Mouse (Mus musculus) left cerebral cortex, postnatal 4 days (tissue): ENCODE data around the gene Acyp1. TPM values are rescaled to one million over a fixed set of nuclear protein-coding genes. Genes with fewer than 3 reads are reported as not detected.
A peak's percentile ranks its signal among the peaks of the same experiment; 100 is the strongest.
"Not testable (repeated sequence)": the region's sequence is repeated elsewhere in the genome, so short reads cannot be mapped to it uniquely, and the experiment has no call there.

Source experiments
- DNase-seq: peaks from one replicate; pipeline ENCODE4 v3.0.0-alpha.2; 2022
- intact Hi-C: fragments of 180-260 bp; cut with DNase I; formaldehyde crosslinking; loops from one replicate; pipeline ENCODE4 v1.15.1; 2025
- total RNA-seq, 2 experiments: library from RNA; stranded (reverse); gene quantifications; 2 replicates each; pipeline ENCODE4 v1.2.3; 2021

Gene Acyp1
- total RNA-seq, 2 experiments from 2014 or later: 15.3 to 15.8 TPM

GRCm38 (mm10) chr12:85284996-85285395, 3.2 kb downstream of the Acyp1 start:
- intact Hi-C loops: loop anchor here (5.0 kb wide), 1 partner anchor 143 kb away; no protein-coding TSS in a partner anchor
- DNase-seq: no peak

DNA sequence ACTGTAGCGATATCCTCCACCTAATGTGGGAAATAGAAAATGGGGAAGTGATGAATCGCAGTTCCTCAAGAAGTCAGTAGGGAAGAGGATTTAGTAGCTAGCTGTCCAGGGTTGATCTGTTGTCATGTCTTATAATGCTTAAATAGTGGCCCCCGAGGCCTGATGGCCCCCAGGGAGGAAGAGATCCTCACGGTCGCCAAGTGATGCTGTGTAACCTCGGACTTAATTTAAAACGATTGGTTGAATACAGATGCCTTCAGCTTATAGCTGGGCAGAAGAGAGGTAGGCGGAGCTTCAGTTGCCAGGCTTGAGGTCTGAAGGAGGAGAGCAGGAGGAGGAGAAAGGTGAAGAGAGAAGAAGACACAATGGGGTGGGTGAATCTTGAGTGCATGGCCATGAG, 3.9 kb downstream of the Acyp1 start:
- DNase-seq: no peak
- intact Hi-C loops: no loop called here

GRCm38 (mm10) chr12:85281756-85282155, 6.5 kb downstream of the Acyp1 start:
- intact Hi-C loops, DNase-seq: not testable (repeated sequence)

DNA sequence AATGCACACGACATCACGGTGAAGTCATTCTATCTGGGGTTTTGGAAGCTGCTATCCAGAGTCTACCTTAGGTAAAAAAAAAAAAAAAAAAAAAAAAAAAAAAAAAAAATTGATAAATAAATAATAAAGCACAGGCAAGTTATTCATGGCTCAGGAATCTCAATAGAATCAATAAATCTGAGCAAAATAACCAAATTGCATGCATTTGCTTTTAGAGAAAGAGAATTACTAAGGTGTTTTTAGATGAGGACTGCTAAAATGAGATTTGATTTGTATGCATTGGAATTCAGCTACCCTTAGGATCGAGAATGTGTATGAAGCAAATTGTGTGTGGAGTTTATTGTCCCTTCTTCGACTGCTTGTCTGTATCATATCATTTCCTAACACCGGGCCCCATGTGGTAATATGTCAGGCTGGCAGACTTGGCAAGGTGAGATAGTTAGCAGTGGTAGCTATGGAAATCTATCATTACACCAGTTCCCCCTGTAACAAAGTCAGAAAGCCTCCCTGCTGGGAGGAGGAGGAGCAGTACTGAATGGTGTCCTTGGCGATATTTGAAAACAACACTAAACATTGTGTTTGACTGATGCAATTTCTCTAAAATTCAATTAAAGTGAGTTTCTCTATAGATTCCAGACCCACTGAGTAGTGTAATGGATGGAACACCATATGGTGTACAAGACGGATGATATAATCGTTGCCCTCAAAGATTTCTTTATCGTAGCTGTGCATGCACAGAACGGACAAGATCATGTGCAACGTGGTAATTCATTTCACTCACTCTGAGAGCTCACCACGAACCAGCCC, 7.2 kb downstream of the Acyp1 start:
- intact Hi-C loops: no loop called here
- DNase-seq: no peak

- DNase-seq: peak; percentile 96
- intact Hi-C loops: no loop called here
Observed at GRCm38 (mm10) chr12:85280105-85280844, 8.0 kb downstream of the Acyp1 start.

GRCm38 (mm10) chr12:85279396-85280080, 8.7 kb downstream of the Acyp1 start:
- no peak for DNase-seq
- intact Hi-C loops: no loop called here

DNA sequence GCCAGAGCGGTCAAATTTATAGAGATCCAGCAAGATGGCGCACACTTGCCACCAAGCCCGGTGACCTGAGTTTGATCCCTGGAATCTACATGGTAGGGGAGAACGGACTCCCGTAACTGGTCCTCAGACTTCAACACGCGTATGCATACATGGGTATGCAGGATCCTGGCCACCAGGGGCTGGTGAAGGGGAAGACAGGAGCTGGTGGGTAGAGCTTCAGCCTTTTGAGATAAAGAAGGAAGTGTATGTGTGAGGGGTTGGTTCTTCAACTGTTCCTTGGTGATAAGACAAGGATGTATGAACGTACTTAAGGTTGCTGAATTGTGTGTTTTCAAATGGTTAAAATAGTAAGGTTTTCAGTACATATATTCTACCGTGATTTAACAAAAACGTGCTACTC, 9.3 kb downstream of the Acyp1 start:
- intact Hi-C loops: no loop called here
- DNase-seq: no peak

GRCm38 (mm10) chr12:85276273-85276672, 12.0 kb downstream of the Acyp1 start:
- DNase-seq: no peak
- intact Hi-C loops: no loop called here

- DNase-seq: no peak
- intact Hi-C loops: no loop called here
Observed at GRCm38 (mm10) chr12:85273508-85273907, 14.7 kb downstream of the Acyp1 start.

DNA sequence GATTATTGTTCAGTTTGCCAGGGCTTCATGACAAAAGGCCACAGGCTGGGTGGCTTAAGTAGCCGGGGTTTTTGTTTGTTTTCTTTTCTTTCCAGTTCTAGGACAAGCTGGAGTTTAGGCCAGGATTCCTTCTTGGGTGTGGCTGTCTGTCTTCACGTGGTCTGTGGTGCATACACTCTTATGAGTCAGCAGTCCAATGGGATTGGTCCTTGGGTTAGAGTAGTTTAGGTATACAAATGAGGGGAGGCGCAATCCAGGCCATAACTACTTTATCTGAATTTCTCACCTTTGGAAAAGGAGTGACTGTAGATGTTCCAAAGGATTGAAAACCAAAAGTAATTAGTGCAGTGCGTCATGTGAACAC, 16.4 kb downstream of the Acyp1 start:
- no peak for DNase-seq
- intact Hi-C loops: no loop called here

DNA sequence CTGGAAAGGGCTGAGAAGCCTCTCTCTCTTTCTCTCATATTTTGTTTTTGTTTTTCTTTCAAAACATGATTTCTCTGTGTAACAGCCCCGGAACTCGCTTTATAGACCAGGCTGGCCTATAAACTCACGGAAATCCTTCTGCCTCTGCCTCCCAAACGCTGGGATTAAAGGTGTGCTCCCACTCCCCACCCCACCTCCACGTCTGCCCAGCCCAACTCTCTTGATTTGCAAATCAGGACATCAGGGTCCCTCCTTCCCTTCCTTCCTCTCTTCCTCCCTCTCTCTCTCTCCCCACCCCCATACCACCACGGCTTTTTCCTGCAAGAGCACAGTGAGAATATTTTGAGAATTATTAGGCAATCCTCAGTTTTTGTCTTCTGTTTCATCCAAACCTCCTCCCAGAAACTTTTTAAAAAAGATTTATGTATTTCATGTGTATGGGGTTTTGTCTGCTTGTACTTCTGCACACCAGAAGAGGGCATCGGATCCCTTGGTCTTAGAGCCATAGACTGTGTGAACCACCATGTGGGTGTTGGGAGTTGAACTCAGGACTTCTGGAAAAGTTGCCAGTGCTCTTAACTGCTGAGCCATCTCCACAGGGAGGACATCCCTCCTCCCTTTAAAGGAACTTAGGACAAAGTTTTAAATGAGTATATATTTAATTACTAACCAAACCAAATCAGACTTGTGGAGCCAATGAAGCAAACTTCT, 17.0 kb downstream of the Acyp1 start:
- DNase-seq: no peak
- intact Hi-C loops: no loop called here

- peak; percentile 85 for DNase-seq
- intact Hi-C loops: no loop called here
Observed at GRCm38 (mm10) chr12:85270319-85270718, 17.9 kb downstream of the Acyp1 start, which contains the start of gene Mlh3. Gene Mlh3, minus strand, starts transcription at chr12:85270599.

DNA sequence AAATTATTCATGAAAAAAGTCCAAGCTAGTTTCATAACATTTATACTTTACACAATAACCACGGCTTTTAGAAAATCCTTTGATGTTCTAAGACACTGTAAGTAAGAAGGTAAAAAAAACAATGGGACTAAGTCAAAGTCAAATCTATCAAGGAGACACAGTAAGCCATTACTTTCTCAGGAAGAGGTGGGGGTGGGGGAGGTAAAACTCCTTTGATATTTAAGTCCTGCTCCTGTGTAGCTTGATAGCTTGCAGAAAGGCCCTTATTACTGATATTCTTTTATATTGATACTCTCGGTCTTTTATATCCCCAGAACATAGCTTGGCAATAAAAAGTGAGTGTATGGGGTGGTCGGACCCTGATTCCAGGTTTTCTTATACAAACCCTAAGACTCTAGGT, 18.4 kb downstream of the Acyp1 start:
- intact Hi-C loops: no loop called here
- DNase-seq: no peak

DNA sequence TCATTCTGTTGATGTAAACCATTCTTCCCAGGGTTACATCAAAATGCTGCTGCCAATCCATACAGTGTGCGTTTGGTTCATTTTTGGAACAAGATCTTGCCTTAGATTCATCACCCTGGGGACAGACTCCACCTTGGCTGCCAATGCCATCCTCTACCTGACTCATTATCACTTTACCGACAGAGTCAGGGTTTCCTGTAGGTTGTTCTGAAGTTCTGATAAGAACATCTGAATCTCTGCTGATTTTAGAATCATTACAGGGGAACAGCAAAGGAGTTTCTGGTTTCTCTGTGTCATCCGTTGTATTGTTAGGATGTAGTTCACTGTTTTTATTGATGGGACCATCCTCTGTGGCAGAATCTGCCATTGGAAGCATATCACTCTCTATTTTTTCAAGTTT, 22.0 kb downstream of the Acyp1 start:
- intact Hi-C loops: no loop called here
- DNase-seq: no peak

GRCm38 (mm10) chr12:85264940-85265339, 23.3 kb downstream of the Acyp1 start:
- no peak for DNase-seq
- intact Hi-C loops: no loop called here

GRCm38 (mm10) chr12:85264531-85264930, 23.7 kb downstream of the Acyp1 start:
- intact Hi-C loops: no loop called here
- peak; percentile 53 for DNase-seq

DNA sequence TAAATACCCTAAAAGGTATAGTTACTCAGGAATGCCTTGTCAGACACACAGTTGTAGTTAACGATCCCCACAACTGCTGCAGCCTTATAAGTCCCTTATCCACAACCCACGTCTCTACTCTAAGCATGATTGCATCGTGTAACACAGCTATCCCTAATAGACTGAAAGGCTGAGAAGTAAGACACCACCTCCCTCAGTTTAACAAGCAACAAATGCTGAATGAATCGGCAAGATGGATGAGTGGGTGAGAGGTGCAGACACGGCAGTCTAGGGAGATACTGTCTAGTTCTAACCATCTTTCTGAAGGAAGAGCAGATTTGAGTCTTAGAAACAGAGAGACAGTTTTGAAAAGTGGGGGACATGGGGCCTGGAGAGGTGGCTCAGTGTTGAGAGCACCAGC, 25.0 kb downstream of the Acyp1 start:
- DNase-seq: no peak
- intact Hi-C loops: no loop called here

DNA sequence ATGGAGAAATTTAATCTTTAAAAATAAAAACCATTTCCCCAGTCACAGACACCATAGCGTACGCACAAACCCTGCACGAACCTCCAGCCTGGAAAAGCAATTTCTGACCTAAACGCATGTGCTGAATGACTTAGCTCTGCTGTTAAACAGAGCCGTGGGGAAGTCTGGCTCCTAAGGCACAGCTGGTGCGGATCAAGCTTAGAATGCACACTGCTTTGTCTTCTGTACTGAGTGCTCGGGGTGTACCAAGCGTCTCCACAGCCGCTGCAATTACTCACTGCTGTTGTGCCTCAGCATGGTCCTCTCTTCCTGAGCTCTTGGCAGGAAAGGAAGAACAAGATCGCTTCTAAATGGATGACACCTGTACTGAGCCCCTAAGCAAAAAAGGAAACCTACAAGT, 25.7 kb downstream of the Acyp1 start:
- intact Hi-C loops: no loop called here

DNA sequence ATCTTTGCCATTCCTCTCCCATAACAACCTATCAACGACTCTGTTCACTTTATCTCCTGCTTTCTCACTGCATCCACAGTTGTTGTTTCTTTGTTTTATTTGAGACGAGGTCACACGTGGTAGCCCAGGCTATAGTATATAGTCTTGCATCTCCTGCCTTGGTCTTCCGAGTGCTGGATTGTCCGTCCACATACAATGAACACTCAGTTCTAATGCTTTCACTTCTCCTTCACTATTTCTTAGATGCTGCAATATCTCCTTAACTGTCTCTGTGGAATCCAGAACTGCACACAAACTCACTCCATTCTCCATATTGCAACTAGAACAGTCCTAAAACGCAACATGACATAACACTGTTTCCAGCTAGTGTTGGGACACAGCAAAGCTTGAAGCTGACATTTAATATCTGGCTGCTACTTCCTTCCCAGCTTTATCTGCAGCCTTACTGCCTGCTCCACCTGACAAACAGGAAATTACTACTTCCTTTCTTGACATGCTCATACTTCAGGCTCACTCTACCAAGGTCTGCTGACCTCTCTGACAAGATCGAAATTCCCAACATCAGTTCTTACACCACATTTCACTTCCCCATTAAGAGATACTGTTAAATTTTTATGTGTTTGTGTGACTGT, 31.1 kb downstream of the Acyp1 start:
- no peak for DNase-seq
- intact Hi-C loops: no loop called here

More for the DNA sequence above, 25.7 kb downstream of the Acyp1 start:
- DNase-seq: no peak

DNA sequence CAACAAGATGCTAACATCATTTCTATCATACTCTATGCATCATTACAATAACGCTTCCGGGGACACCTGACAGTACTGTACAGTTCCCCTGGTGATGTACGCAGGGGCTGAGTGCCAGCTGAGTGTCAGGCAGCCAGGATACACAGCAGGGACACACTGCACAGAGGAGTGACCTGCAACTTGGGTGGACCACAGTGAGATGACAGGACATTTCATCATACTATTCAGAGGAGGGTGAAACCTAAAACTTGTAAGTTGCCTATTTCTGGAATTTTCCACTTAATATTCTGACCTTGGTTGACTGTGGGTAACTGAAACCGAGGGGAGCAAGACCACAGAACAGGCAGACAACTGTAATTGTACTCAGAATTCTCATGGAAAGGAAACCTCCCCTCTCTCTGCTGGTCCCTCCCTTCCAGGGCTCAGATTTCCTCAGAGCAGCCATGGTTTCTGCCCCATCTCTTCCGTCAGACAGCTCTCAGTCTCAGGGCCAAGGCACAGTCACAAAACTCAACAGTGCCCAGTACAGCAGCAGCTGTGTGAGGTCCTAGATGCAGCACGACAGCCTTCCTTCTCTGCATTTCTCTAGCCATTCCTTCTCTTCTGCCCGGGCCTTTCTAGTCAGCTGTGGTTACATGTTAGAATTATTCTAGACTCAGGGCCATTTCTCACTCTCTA, 32.0 kb downstream of the Acyp1 start:
- intact Hi-C loops: no loop called here
- DNase-seq: no peak
